Mouse (Mus musculus): ENCODE measurements around the gene Scamp4. TPM values are rescaled to one million over a fixed set of nuclear protein-coding genes. Genes with fewer than 3 reads are reported as not detected.

The Scamp4 gene
- polyA plus RNA-seq, 1 experiment from 2014 or later: 64.3 TPM

- H3K9me3 ChIP-seq (replicated peaks; ENCODE audit: control insufficient read depth, low read length, poor library complexity, severe bottlenecking): no peaks in the 10 kb centered on the region
- H3K4me1 ChIP-seq (ENCODE audit: control insufficient read depth, insufficient read depth, low read length): peaks cover 17% of the 10 kb centered on the region
- 95% methylated on average over 43 of the region's 51 CpGs for WGBS
- ATAC-seq: no peak
- H3K9ac ChIP-seq (ENCODE audit: low read depth, low read length): 0 out of 2 replicates have a peak overlapping the region, but pooled peaks have one; percentile 11
- peak overlapping the region; percentile 23; the same call in 1 of the 2 replicates for H3K27ac ChIP-seq (ENCODE audit: low read length)
- no peak overlapping the region for H3K4me2 ChIP-seq (ENCODE audit: low read length)
- H3K4me3 ChIP-seq (ENCODE audit: low read depth, low read length): no peak overlapping the region
- H3K36me3 ChIP-seq (ENCODE audit: control insufficient read depth, insufficient read depth, low read length): peaks cover 8% of the 10 kb centered on the region
- H3K27me3 ChIP-seq (ENCODE audit: control insufficient read depth, insufficient read depth, low read depth, low read length): no peaks in the 10 kb centered on the region
These were observed 16.0 kb upstream of the Scamp4 start for GRCm38 (mm10) chr10:80586407-80587304.

- WGBS: 41% methylated on average over 4 of the region's 4 CpGs
These were observed 15.4 kb upstream of the Scamp4 start for GRCm38 (mm10) chr10:80587305-80587657.

GRCm38 (mm10) chr10:80589127-80589878 is 13.4 kb upstream of the Scamp4 start:
- H3K4me1 ChIP-seq (ENCODE audit: control insufficient read depth, insufficient read depth, low read length): peaks cover 17% of the 10 kb centered on the region
- peaks cover 8% of the 10 kb centered on the region for H3K36me3 ChIP-seq (ENCODE audit: control insufficient read depth, insufficient read depth, low read length)
- peak overlapping the region; percentile 94 for H3K9ac ChIP-seq (ENCODE audit: low read depth, low read length)
- H3K4me2 ChIP-seq (ENCODE audit: low read length): peak overlapping the region; percentile 65
- H3K9me3 ChIP-seq (replicated peaks; ENCODE audit: control insufficient read depth, low read length, poor library complexity, severe bottlenecking): no peaks in the 10 kb centered on the region
- 17% methylated on average over 12 of the region's 12 CpGs for WGBS
- peak overlapping the region; percentile 68 for H3K27ac ChIP-seq (ENCODE audit: low read length)
- ATAC-seq: no peak; the same call in 1 of the 2 replicates
- H3K27me3 ChIP-seq (ENCODE audit: control insufficient read depth, insufficient read depth, low read depth, low read length): 0 out of 2 replicates have a peak, but pooled peaks cover 4% of the 10 kb centered on the region
- H3K4me3 ChIP-seq (ENCODE audit: low read depth, low read length): peak overlapping the region; percentile 92

More at GRCm38 (mm10) chr10:80587305-80587657, 15.4 kb upstream of the Scamp4 start:
- Histone ChIP-seq H3K4me1 (ENCODE audit: control insufficient read depth, insufficient read depth, low read length) (peaks cover 17% of the 10 kb centered on the region), H3K36me3 (ENCODE audit: control insufficient read depth, insufficient read depth, low read length) (peaks cover 8% of the 10 kb centered on the region), H3K27ac (ENCODE audit: low read length) (peak overlapping the region; percentile 23; the same call in 1 of the 2 replicates), H3K9me3 (replicated peaks; ENCODE audit: control insufficient read depth, low read length, poor library complexity, severe bottlenecking) (no peaks in the 10 kb centered on the region), H3K4me2 (ENCODE audit: low read length) (no peak overlapping the region), H3K9ac (ENCODE audit: low read depth, low read length) (no peak overlapping the region), H3K27me3 (ENCODE audit: control insufficient read depth, insufficient read depth, low read depth, low read length) (no peaks in the 10 kb centered on the region), H3K4me3 (ENCODE audit: low read depth, low read length) (no peak overlapping the region)
- ATAC-seq: no peak

- peak within 1 kb of the TSS; percentile 68 for H3K27ac ChIP-seq (ENCODE audit: low read length)
- 0 out of 2 replicates have a peak, but pooled peaks cover 4% of the 10 kb centered on the region for H3K27me3 ChIP-seq (ENCODE audit: control insufficient read depth, insufficient read depth, low read depth, low read length)
- peak within 1 kb of the TSS; percentile 94 for H3K9ac ChIP-seq (ENCODE audit: low read depth, low read length)
- WGBS: under 1% methylated on average over 68 of the region's 73 CpGs
- peaks cover 8% of the 10 kb centered on the region for H3K36me3 ChIP-seq (ENCODE audit: control insufficient read depth, insufficient read depth, low read length)
- H3K4me1 ChIP-seq (ENCODE audit: control insufficient read depth, insufficient read depth, low read length): peaks cover 17% of the 10 kb centered on the region
- H3K4me2 ChIP-seq (ENCODE audit: low read length): peak within 1 kb of the TSS; percentile 65
- ATAC-seq: peak; percentile 95
- H3K9me3 ChIP-seq (replicated peaks; ENCODE audit: control insufficient read depth, low read length, poor library complexity, severe bottlenecking): no peaks in the 10 kb centered on the region
- H3K4me3 ChIP-seq (ENCODE audit: low read depth, low read length): peak within 1 kb of the TSS; percentile 92
These were observed 12.5 kb upstream of the Scamp4 start, which contains the start of gene Abhd17a for GRCm38 (mm10) chr10:80589879-80590854. TSS of gene Abhd17a (minus strand) at chr10:80590341.

GRCm38 (mm10) chr10:80596318-80596717 is 6.4 kb upstream of the Scamp4 start:
- Histone ChIP-seq H3K27ac (ENCODE audit: low read length) (no peak overlapping the region), H3K9me3 (replicated peaks; ENCODE audit: control insufficient read depth, low read length, poor library complexity, severe bottlenecking) (no peaks in the 10 kb centered on the region), H3K4me1 (ENCODE audit: control insufficient read depth, insufficient read depth, low read length) (no peaks in the 10 kb centered on the region), H3K4me2 (ENCODE audit: low read length) (no peak overlapping the region), H3K27me3 (ENCODE audit: control insufficient read depth, insufficient read depth, low read depth, low read length) (peaks cover 6% of the 10 kb centered on the region; the same call in 1 of the 2 replicates), H3K36me3 (ENCODE audit: control insufficient read depth, insufficient read depth, low read length) (no peaks in the 10 kb centered on the region), H3K4me3 (ENCODE audit: low read depth, low read length) (no peak overlapping the region), H3K9ac (ENCODE audit: low read depth, low read length) (no peak overlapping the region)
- ATAC-seq: no peak
- 35% methylated on average over 4 of the region's 4 CpGs for WGBS

- H3K4me3 ChIP-seq (ENCODE audit: low read depth, low read length): peak overlapping the region; percentile 73
- peak overlapping the region; percentile 80 for H3K9ac ChIP-seq (ENCODE audit: low read depth, low read length)
- H3K27ac ChIP-seq (ENCODE audit: low read length): peak overlapping the region; percentile 93
- ATAC-seq: peak; percentile 33
- peaks cover 18% of the 10 kb centered on the region for H3K4me1 ChIP-seq (ENCODE audit: control insufficient read depth, insufficient read depth, low read length)
- no peaks in the 10 kb centered on the region; the same call in 1 of the 2 replicates for H3K27me3 ChIP-seq (ENCODE audit: control insufficient read depth, insufficient read depth, low read depth, low read length)
- H3K36me3 ChIP-seq (ENCODE audit: control insufficient read depth, insufficient read depth, low read length): peaks cover 23% of the 10 kb centered on the region
- no peaks in the 10 kb centered on the region for H3K9me3 ChIP-seq (replicated peaks; ENCODE audit: control insufficient read depth, low read length, poor library complexity, severe bottlenecking)
- WGBS: 31% methylated on average over 7 of the region's 7 CpGs
- H3K4me2 ChIP-seq (ENCODE audit: low read length): peak overlapping the region; percentile 77
These were observed 692 bp downstream of the Scamp4 start for GRCm38 (mm10) chr10:80603364-80603763.

GRCm38 (mm10) chr10:80604001-80604509 is 1.4 kb downstream of the Scamp4 start:
- Histone ChIP-seq H3K4me1 (ENCODE audit: control insufficient read depth, insufficient read depth, low read length) (peaks cover 18% of the 10 kb centered on the region), H3K9ac (ENCODE audit: low read depth, low read length) (peak overlapping the region; percentile 80), H3K27ac (ENCODE audit: low read length) (no peak overlapping the region), H3K4me3 (ENCODE audit: low read depth, low read length) (peak overlapping the region; percentile 73; the same call in 1 of the 2 replicates), H3K36me3 (ENCODE audit: control insufficient read depth, insufficient read depth, low read length) (peaks cover 29% of the 10 kb centered on the region), H3K4me2 (ENCODE audit: low read length) (peak overlapping the region; percentile 77), H3K9me3 (replicated peaks; ENCODE audit: control insufficient read depth, low read length, poor library complexity, severe bottlenecking) (no peaks in the 10 kb centered on the region), H3K27me3 (ENCODE audit: control insufficient read depth, insufficient read depth, low read depth, low read length) (no peaks in the 10 kb centered on the region)
- ATAC-seq: no peak
- WGBS: 93% methylated on average over 7 of the region's 7 CpGs

GRCm38 (mm10) chr10:80604988-80605387 is 2.3 kb downstream of the Scamp4 start:
- no peak for ATAC-seq
- H3K36me3 ChIP-seq (ENCODE audit: control insufficient read depth, insufficient read depth, low read length): peaks cover 33% of the 10 kb centered on the region
- H3K27ac ChIP-seq (ENCODE audit: low read length): no peak overlapping the region
- H3K4me3 ChIP-seq (ENCODE audit: low read depth, low read length): no peak overlapping the region
- no peak overlapping the region for H3K9ac ChIP-seq (ENCODE audit: low read depth, low read length)
- peaks cover 18% of the 10 kb centered on the region for H3K4me1 ChIP-seq (ENCODE audit: control insufficient read depth, insufficient read depth, low read length)
- H3K27me3 ChIP-seq (ENCODE audit: control insufficient read depth, insufficient read depth, low read depth, low read length): no peaks in the 10 kb centered on the region
- H3K4me2 ChIP-seq (ENCODE audit: low read length): no peak overlapping the region
- no peaks in the 10 kb centered on the region for H3K9me3 ChIP-seq (replicated peaks; ENCODE audit: control insufficient read depth, low read length, poor library complexity, severe bottlenecking)
- WGBS: 88% methylated on average over 2 of the region's 2 CpGs

Measured in midbrain, embryonic 16.5 days (tissue).